Mouse (Mus musculus) adrenal gland, postnatal 36 days (tissue): ENCODE measurements around the gene Csnk2a2. TPM values are rescaled to one million over a fixed set of nuclear protein-coding genes. Genes with fewer than 3 reads are reported as not detected.

Experiments
- DNase-seq, 2 experiments: peaks; one replicate each; pipeline ENCODE4 v3.0.0; 2021; ENCODE audit warnings: mixed read lengths in 1 of 2
- total RNA-seq, 2 experiments: library from RNA; stranded (reverse); gene quantifications; 2 replicates each; pipeline ENCODE4 v1.2.3; 2021

Gene Csnk2a2
- total RNA-seq, 2 experiments from 2014 or later, result 74.0 to 87.9 TPM

- DNase-seq, result peak in 1 of 2 experiments; percentile 15
These were observed 1.8 kb downstream of the Csnk2a2 start for GRCm38 (mm10) chr8:95487800-95488697.

GRCm38 (mm10) chr8:95470008-95470407 is 19.8 kb downstream of the Csnk2a2 start:
- DNase-seq, result no peak

- no peak for DNase-seq
These were observed 20.8 kb downstream of the Csnk2a2 start for GRCm38 (mm10) chr8:95468995-95469394.

- peak in 1 of 2 experiments; percentile 24 for DNase-seq
These were observed 23.3 kb downstream of the Csnk2a2 start for GRCm38 (mm10) chr8:95466543-95466942.

GRCm38 (mm10) chr8:95452518-95452917 is 37.3 kb downstream of the Csnk2a2 start:
- DNase-seq, result no peak

- no peak for DNase-seq
These were observed 39.6 kb downstream of the Csnk2a2 start for GRCm38 (mm10) chr8:95450271-95450670.

GRCm38 (mm10) chr8:95447661-95448060 is 42.2 kb downstream of the Csnk2a2 start:
- DNase-seq, result peak; percentile 80

GRCm38 (mm10) chr8:95445042-95445441 is 44.8 kb downstream of the Csnk2a2 start:
- DNase-seq, result peak in 1 of 2 experiments; percentile 28

GRCm38 (mm10) chr8:95441491-95442039 is 48.3 kb downstream of the Csnk2a2 start:
- no peak for DNase-seq

GRCm38 (mm10) chr8:95440168-95440709 is 49.6 kb downstream of the Csnk2a2 start:
- DNase-seq, result no peak

- DNase-seq, result no peak
These were observed 50.4 kb downstream of the Csnk2a2 start for GRCm38 (mm10) chr8:95439421-95439820.

- DNase-seq, result no peak
These were observed 52.4 kb downstream of the Csnk2a2 start for GRCm38 (mm10) chr8:95437341-95437992.

- DNase-seq, result no peak
These were observed 53.9 kb downstream of the Csnk2a2 start for GRCm38 (mm10) chr8:95435930-95436329.

- no peak for DNase-seq
These were observed 54.4 kb downstream of the Csnk2a2 start for GRCm38 (mm10) chr8:95435471-95435870.

- peak; percentile 100 for DNase-seq
These were observed 55.0 kb downstream of the Csnk2a2 start, which contains the start of gene Cfap20 for GRCm38 (mm10) chr8:95434686-95435439. TSS of gene Cfap20 (minus strand) at chr8:95434869.

GRCm38 (mm10) chr8:95434233-95434632 is 55.6 kb downstream of the Csnk2a2 start:
- peak; percentile 49 to 54 for DNase-seq

GRCm38 (mm10) chr8:95433124-95433523 is 56.7 kb downstream of the Csnk2a2 start:
- no peak for DNase-seq

- peak in 1 of 2 experiments; percentile 14 for DNase-seq
These were observed 57.4 kb downstream of the Csnk2a2 start for GRCm38 (mm10) chr8:95432471-95432870.

GRCm38 (mm10) chr8:95429945-95430344 is 59.9 kb downstream of the Csnk2a2 start:
- DNase-seq, result peak; percentile 55 to 72

GRCm38 (mm10) chr8:95427594-95428535 is 62.0 kb downstream of the Csnk2a2 start:
- peak; percentile 78 to 83 for DNase-seq
